Mouse (Mus musculus) kidney, embryonic 16.5 days (tissue): ENCODE results near the gene Sfxn1. TPM values are rescaled to one million over a fixed set of nuclear protein-coding genes. Genes with fewer than 3 reads are reported as not detected.

Experiments used
- ATAC-seq: fragments of 200-750 bp; cut with Nextera tagmentation; 2 replicates; pipeline ENCODE4 v1.8.0; 2017; ENCODE audit warnings: moderate TSS enrichment; ENCODE audit not compliant: low FRiP score, low TSS enrichment
- H3K27ac ChIP-seq: fragments of 300-500 bp; sonication (generic); 2 replicates; pipeline ENCODE4 v1.5.1; 2014; ENCODE audit warnings: low read length
- H3K27me3 ChIP-seq: fragments of 300-500 bp; sonication (generic); 2 replicates; pipeline ENCODE4 v1.6.1; 2014; ENCODE audit warnings: low read length, control low read depth, mixed read lengths; ENCODE audit not compliant: insufficient read depth
- H3K36me3 ChIP-seq: fragments of 300-500 bp; sonication (generic); 2 replicates; pipeline ENCODE4 v1.6.1; 2014; ENCODE audit warnings: low read length, control low read depth, mixed read lengths; ENCODE audit not compliant: insufficient read depth
- H3K4me1 ChIP-seq: fragments of 300-500 bp; sonication (generic); 2 replicates; pipeline ENCODE4 v1.6.1; 2014; ENCODE audit warnings: low read length, control low read depth, mixed read lengths; ENCODE audit not compliant: insufficient read depth
- H3K4me2 ChIP-seq: fragments of 300-500 bp; sonication (generic); replicated peaks from 2 replicates; pipeline ENCODE4 v1.6.1; 2014; ENCODE audit warnings: low read depth, low read length
- H3K4me3 ChIP-seq: fragments of 300-500 bp; sonication (generic); 2 replicates; pipeline ENCODE4 v1.5.1; 2014; ENCODE audit warnings: mild to moderate bottlenecking, low read length
- H3K9ac ChIP-seq: fragments of 300-500 bp; sonication (generic); replicated peaks from 2 replicates; pipeline ENCODE4 v1.6.1; 2014; ENCODE audit warnings: low read length
- H3K9me3 ChIP-seq: fragments of 300-500 bp; sonication (generic); 2 replicates; pipeline ENCODE4 v1.6.1; 2016; ENCODE audit warnings: low read length, control low read depth
- WGBS: fragments of 180-500 bp; shearing (Covaris S2); extraction: QIAGEN DNeasy Blood & Tissue Kit; methylation state at CpG from one replicate; pipeline ENCODE4 v1.1.7; 2014; 5-methylcytosine and 5-hydroxymethylcytosine counted together
- polyA plus RNA-seq: library from polyadenylated mRNA; unstranded; fragments of >200 nt; fragmentation: Nextera tagmentation; extraction: Ambion mirVana; gene quantifications from 2 replicates; pipeline ENCODE4 v1.2.1, GENCODE M21; 2015

Gene Sfxn1
- polyA plus RNA-seq, 1 experiment from 2014 or later = 103 TPM

GRCm38 (mm10) chr13:54103866-54104265 is 32.2 kb downstream of the Sfxn1 start:
- no peak for ATAC-seq
- 64% methylated on average over 10 of the region's 10 CpGs for WGBS
- H3K4me1 ChIP-seq = no peaks in the 10 kb centered on the region
- H3K4me2 ChIP-seq = no peak overlapping the region
- H3K4me3 ChIP-seq = no peak overlapping the region
- H3K9ac ChIP-seq = no peak overlapping the region
- H3K36me3 ChIP-seq = peaks cover 47% of the 10 kb centered on the region
- no peaks in the 10 kb centered on the region for H3K9me3 ChIP-seq
- H3K27ac ChIP-seq = no peak overlapping the region
- H3K27me3 ChIP-seq = no peaks in the 10 kb centered on the region

- Histone ChIP-seq H3K9me3 (0 out of 2 replicates have a peak, but pooled peaks cover 6% of the 10 kb centered on the region), H3K36me3 (no peaks in the 10 kb centered on the region), H3K27me3 (no peaks in the 10 kb centered on the region), H3K9ac (no peak overlapping the region), H3K4me1 (no peaks in the 10 kb centered on the region), H3K27ac (no peak overlapping the region), H3K4me3 (no peak overlapping the region), H3K4me2 (no peak overlapping the region)
- WGBS = 55% methylated on average over 11 of the region's 11 CpGs
- peak; percentile 31; the same call in 1 of the 2 replicates for ATAC-seq
These were observed 42.3 kb downstream of the Sfxn1 start for GRCm38 (mm10) chr13:54113819-54114550.

DNA sequence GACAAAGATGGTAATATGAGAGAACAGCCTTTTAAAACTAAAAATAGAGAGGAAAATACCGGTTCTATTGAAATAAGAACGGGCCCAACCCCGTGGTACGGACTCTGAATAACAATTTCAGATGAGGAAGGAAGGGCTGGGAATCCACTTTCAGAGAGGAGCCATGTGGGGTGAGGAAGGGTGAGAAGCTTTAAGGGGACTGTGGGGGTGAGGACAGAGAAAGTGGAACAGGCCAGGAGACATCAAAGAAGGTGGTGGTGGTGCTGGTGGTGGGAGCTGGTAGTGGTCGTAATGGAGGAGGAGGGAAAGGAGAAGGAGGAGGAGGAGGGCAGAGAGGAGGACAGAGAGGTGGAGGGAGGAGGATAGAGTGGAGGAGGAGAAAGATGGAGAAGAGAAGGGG is 43.3 kb downstream of the Sfxn1 start:
- H3K36me3 ChIP-seq = no peaks in the 10 kb centered on the region
- 66% methylated on average over 5 of the region's 5 CpGs for WGBS
- H3K27me3 ChIP-seq = no peaks in the 10 kb centered on the region

GRCm38 (mm10) chr13:54115779-54116178 is 44.1 kb downstream of the Sfxn1 start:
- WGBS = 89% methylated on average over 6 of the region's 6 CpGs
- H3K4me1 ChIP-seq = no peaks in the 10 kb centered on the region
- H3K27ac ChIP-seq = no peak overlapping the region
- no peak for ATAC-seq
- no peak overlapping the region for H3K4me2 ChIP-seq
- 0 out of 2 replicates have a peak, but pooled peaks cover 8% of the 10 kb centered on the region for H3K9me3 ChIP-seq
- H3K9ac ChIP-seq = no peak overlapping the region
- H3K4me3 ChIP-seq = no peak overlapping the region
- H3K36me3 ChIP-seq = no peaks in the 10 kb centered on the region
- no peaks in the 10 kb centered on the region for H3K27me3 ChIP-seq

More for the DNA sequence above, 43.3 kb downstream of the Sfxn1 start:
- Histone ChIP-seq H3K9ac (no peak overlapping the region), H3K4me3 (no peak overlapping the region), H3K4me1 (no peaks in the 10 kb centered on the region), H3K9me3 (0 out of 2 replicates have a peak, but pooled peaks cover 8% of the 10 kb centered on the region), H3K27ac (no peak overlapping the region), H3K4me2 (no peak overlapping the region)
- no peak for ATAC-seq

- Histone ChIP-seq H3K27ac (no peak overlapping the region), H3K36me3 (no peaks in the 10 kb centered on the region), H3K27me3 (no peaks in the 10 kb centered on the region), H3K4me2 (no peak overlapping the region), H3K9ac (no peak overlapping the region), H3K9me3 (0 out of 2 replicates have a peak, but pooled peaks cover 8% of the 10 kb centered on the region), H3K4me1 (no peaks in the 10 kb centered on the region), H3K4me3 (no peak overlapping the region)
- no peak for ATAC-seq
- whole genome bisulfite sequencing = 55% methylated on average over 5 of the region's 5 CpGs
These were observed 46.7 kb downstream of the Sfxn1 start for GRCm38 (mm10) chr13:54118355-54118754.

DNA sequence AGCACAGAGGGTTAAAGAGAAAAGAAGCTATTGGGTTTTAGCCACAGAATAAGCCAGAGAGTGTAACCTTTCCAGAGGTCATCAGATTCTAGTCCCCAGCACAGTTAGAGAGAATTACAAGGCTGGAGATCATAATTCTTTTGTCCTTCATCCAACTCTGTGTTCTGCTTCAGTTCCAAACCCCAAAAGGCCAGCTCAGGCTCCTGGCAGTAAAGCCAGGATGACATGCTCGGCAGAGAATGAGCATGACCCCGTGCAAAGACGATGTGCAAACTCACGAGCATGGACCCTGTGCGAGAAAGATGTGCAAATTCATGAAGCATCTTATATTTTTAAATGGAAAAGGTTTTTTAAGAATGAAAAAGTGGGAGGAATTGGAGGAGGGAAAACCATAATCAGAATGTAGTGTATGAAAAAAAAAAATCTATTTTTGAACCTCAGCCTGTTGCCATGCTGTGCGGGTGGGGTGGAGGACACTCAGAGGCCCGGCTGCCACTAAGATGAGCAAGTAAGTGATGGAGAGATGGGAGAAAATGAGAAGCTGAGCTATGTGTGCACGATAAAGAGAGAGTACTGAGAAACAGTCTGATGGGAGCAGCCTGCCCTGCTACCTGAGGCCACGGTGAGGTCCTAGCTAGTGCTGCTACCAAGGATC is 66.2 kb downstream of the Sfxn1 start:
- no peak for ATAC-seq
- Histone ChIP-seq H3K4me2 (no peak overlapping the region), H3K4me3 (no peak overlapping the region), H3K9ac (no peak overlapping the region), H3K4me1 (no peaks in the 10 kb centered on the region), H3K27me3 (no peaks in the 10 kb centered on the region), H3K36me3 (no peaks in the 10 kb centered on the region), H3K9me3 (no peaks in the 10 kb centered on the region), H3K27ac (no peak overlapping the region)
- WGBS = 64% methylated on average over 9 of the region's 9 CpGs

DNA sequence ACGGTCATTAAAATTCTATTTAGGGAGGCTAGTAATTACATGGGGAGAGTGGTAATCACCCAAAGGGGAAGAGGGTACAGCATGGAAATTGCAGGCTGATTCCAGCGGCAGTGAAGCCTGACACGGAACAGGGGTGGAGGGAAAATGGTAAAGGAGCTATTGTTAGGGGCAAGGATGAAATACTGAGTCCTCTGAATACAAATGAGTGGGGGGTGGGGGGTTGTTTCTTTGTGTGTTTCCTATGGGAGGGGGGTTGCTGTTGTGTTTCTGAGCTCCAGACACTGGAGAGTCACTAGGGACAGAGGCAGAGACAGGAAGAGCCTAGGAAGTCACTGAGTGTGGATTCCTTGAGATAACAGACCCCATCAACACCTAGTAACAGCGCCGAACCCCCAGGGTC is 72.1 kb downstream of the Sfxn1 start:
- Histone ChIP-seq H3K9ac (no peak overlapping the region), H3K4me2 (no peak overlapping the region), H3K4me3 (no peak overlapping the region), H3K27ac (no peak overlapping the region), H3K4me1 (no peaks in the 10 kb centered on the region), H3K9me3 (no peaks in the 10 kb centered on the region), H3K27me3 (no peaks in the 10 kb centered on the region), H3K36me3 (no peaks in the 10 kb centered on the region)
- ATAC-seq = no peak
- 46% methylated on average over 5 of the region's 5 CpGs for WGBS

- Histone ChIP-seq H3K27ac (no peak overlapping the region), H3K4me2 (no peak overlapping the region), H3K36me3 (no peaks in the 10 kb centered on the region), H3K4me3 (no peak overlapping the region), H3K9me3 (no peaks in the 10 kb centered on the region), H3K9ac (no peak overlapping the region), H3K4me1 (no peaks in the 10 kb centered on the region), H3K27me3 (no peaks in the 10 kb centered on the region)
- 81% methylated on average over 5 of the region's 5 CpGs for WGBS
- no peak for ATAC-seq
These were observed 73.0 kb downstream of the Sfxn1 start for GRCm38 (mm10) chr13:54144624-54145023.

DNA sequence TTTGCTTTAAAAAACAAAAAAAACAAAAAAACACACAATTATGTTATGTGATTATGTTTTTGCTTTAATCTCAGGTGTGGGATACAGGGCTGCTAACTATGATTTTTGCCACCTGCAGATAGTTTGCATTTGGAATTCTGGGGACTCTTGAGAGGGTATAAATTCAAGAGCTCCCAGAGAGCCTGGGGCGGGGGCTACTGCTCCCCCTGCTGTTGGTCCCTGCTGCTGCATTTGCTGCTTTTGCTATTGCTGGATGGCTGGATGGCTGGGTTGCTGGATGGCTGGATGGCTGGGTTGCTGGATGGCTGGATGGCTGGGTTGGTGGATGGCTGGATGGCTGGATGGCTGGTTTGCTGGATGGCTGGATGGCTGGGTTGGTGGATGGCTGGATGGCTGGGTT is 75.7 kb downstream of the Sfxn1 start:
- no peaks in the 10 kb centered on the region for H3K9me3 ChIP-seq
- no peaks in the 10 kb centered on the region for H3K27me3 ChIP-seq
- H3K27ac ChIP-seq = no peak overlapping the region
- H3K9ac ChIP-seq = no peak overlapping the region
- H3K4me1 ChIP-seq = no peaks in the 10 kb centered on the region
- WGBS = 70% methylated on average over 1 of the region's 1 CpGs
- H3K36me3 ChIP-seq = no peaks in the 10 kb centered on the region
- H3K4me2 ChIP-seq = no peak overlapping the region
- ATAC-seq = no peak
- no peak overlapping the region for H3K4me3 ChIP-seq

DNA sequence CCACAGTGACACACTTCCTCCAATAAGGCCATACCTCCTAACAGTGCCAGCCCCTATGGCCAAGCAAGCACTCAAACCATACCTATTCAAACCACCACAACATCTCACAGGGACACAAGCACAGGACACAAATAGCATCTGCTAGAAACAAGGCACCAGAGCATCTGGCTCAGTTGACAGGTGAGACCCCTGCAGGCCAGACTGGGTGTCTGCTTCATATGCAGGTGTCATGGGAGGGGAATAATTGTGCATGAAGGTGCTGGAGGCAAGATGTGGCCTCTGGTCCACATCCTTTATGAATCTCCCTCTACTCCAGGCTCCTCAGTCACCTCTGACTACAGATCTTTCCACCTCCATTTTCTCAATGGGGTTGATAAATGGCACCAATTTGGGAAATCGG is 80.8 kb downstream of the Sfxn1 start:
- no peaks in the 10 kb centered on the region for H3K9me3 ChIP-seq
- no peak overlapping the region for H3K9ac ChIP-seq
- 93% methylated on average over 1 of the region's 1 CpGs for WGBS
- no peaks in the 10 kb centered on the region for H3K36me3 ChIP-seq
- H3K27me3 ChIP-seq = no peaks in the 10 kb centered on the region
- no peaks in the 10 kb centered on the region for H3K4me1 ChIP-seq
- H3K4me3 ChIP-seq = no peak overlapping the region
- H3K4me2 ChIP-seq = no peak overlapping the region
- no peak for ATAC-seq
- no peak overlapping the region for H3K27ac ChIP-seq
